Mouse (Mus musculus) lung, embryonic 16.5 days (tissue): ENCODE results near the gene Trim47. TPM values are rescaled to one million over a fixed set of nuclear protein-coding genes. Genes with fewer than 3 reads are reported as not detected.

Source experiments
- ATAC-seq: fragments of 200-750 bp; cut with Nextera tagmentation; 2 replicates; pipeline ENCODE4 v1.8.0; 2017; ENCODE audit warnings: low read depth, mild to moderate bottlenecking, moderate library complexity
- H3K27ac ChIP-seq: fragments of 300-500 bp; sonication (generic); 2 replicates; pipeline ENCODE4 v1.5.1; 2014; ENCODE audit warnings: mild to moderate bottlenecking, control low read depth, low read length
- H3K27me3 ChIP-seq: fragments of 300-500 bp; sonication (generic); 2 replicates; pipeline ENCODE4 v1.6.1; 2014; ENCODE audit warnings: low read depth, low read length, mixed read lengths; ENCODE audit not compliant: control insufficient read depth, insufficient read depth
- H3K36me3 ChIP-seq: fragments of 300-500 bp; sonication (generic); 2 replicates; pipeline ENCODE4 v1.6.1; 2014; ENCODE audit warnings: low read length; ENCODE audit not compliant: control insufficient read depth, insufficient read depth
- H3K4me1 ChIP-seq: fragments of 300-500 bp; sonication (generic); replicated peaks from 2 replicates; pipeline ENCODE4 v1.6.1; 2014; ENCODE audit warnings: low read length, mixed read lengths; ENCODE audit not compliant: control insufficient read depth, insufficient read depth
- H3K4me2 ChIP-seq: fragments of 300-500 bp; sonication (generic); 2 replicates; pipeline ENCODE4 v1.6.1; 2014; ENCODE audit warnings: low read depth, low read length, control low read depth
- H3K4me3 ChIP-seq: fragments of 300-500 bp; sonication (generic); 2 replicates; pipeline ENCODE4 v1.5.1; 2014; ENCODE audit warnings: mild to moderate bottlenecking, low read length, control low read depth
- H3K9ac ChIP-seq: fragments of 300-500 bp; sonication (generic); 2 replicates; pipeline ENCODE4 v1.6.1; 2014; ENCODE audit warnings: low read length, control low read depth
- H3K9me3 ChIP-seq: fragments of 300-500 bp; sonication (generic); 2 replicates; pipeline ENCODE4 v1.6.1; 2016; ENCODE audit warnings: low read length; ENCODE audit not compliant: control insufficient read depth
- WGBS: fragments of 180-500 bp; shearing (Covaris S2); extraction: QIAGEN DNeasy Blood & Tissue Kit; methylation state at CpG from one replicate; pipeline ENCODE4 v1.1.7; 2014; 5-methylcytosine and 5-hydroxymethylcytosine counted together
- polyA plus RNA-seq: library from polyadenylated mRNA; unstranded; fragments of >200 nt; fragmentation: Nextera tagmentation; extraction: Ambion mirVana; gene quantifications from 2 replicates; pipeline ENCODE4 v1.2.1, GENCODE M21; 2015

Trim47 gene
- polyA plus RNA-seq, 1 experiment from 2014 or later, result 20.4 TPM

GRCm38 (mm10) chr11:116110540-116110939 lies 16.5 kb downstream of the Trim47 start:
- Histone ChIP-seq H3K27ac (peak overlapping the region; percentile 65), H3K4me3 (peak overlapping the region; percentile 64), H3K27me3 (peaks cover 34% of the 10 kb centered on the region), H3K4me2 (peak overlapping the region; percentile 71), H3K9me3 (no peaks in the 10 kb centered on the region), H3K36me3 (no peaks in the 10 kb centered on the region), H3K4me1 (peaks cover 47% of the 10 kb centered on the region), H3K9ac (peak overlapping the region; percentile 77)
- peak; percentile 21 for ATAC-seq
- 13% methylated on average over 10 of the region's 10 CpGs for WGBS

- Histone ChIP-seq H3K27ac (peak overlapping the region; percentile 65), H3K4me2 (peak overlapping the region; percentile 71), H3K9me3 (no peaks in the 10 kb centered on the region), H3K4me1 (peaks cover 47% of the 10 kb centered on the region), H3K4me3 (peak overlapping the region; percentile 64), H3K36me3 (no peaks in the 10 kb centered on the region), H3K27me3 (peaks cover 34% of the 10 kb centered on the region), H3K9ac (peak overlapping the region; percentile 77)
- peak; percentile 87 for ATAC-seq
- WGBS, result under 1% methylated on average over 32 of the region's 35 CpGs
Measured at GRCm38 (mm10) chr11:116110131-116110530, 16.9 kb downstream of the Trim47 start.

GRCm38 (mm10) chr11:116109441-116110081 lies 17.4 kb downstream of the Trim47 start:
- peak overlapping the region; percentile 7; the same call in 1 of the 2 replicates for H3K27ac ChIP-seq
- peaks cover 48% of the 10 kb centered on the region for H3K4me1 ChIP-seq
- peak overlapping the region; percentile 64 for H3K4me3 ChIP-seq
- peak overlapping the region; percentile 71 for H3K4me2 ChIP-seq
- no peaks in the 10 kb centered on the region for H3K36me3 ChIP-seq
- H3K9me3 ChIP-seq, result no peaks in the 10 kb centered on the region
- peak; percentile 20 for ATAC-seq
- peak overlapping the region; percentile 77 for H3K9ac ChIP-seq
- peaks cover 34% of the 10 kb centered on the region for H3K27me3 ChIP-seq
- under 1% methylated on average over 62 of the region's 70 CpGs for WGBS

GRCm38 (mm10) chr11:116108464-116109137 lies 18.4 kb downstream of the Trim47 start:
- H3K4me1 ChIP-seq, result peaks cover 58% of the 10 kb centered on the region
- WGBS, result 10% methylated on average over 23 of the region's 23 CpGs
- H3K9ac ChIP-seq, result peak overlapping the region; percentile 77
- peak overlapping the region; percentile 64 for H3K4me3 ChIP-seq
- peak overlapping the region; percentile 2; the same call in 1 of the 2 replicates for H3K27ac ChIP-seq
- peaks cover 34% of the 10 kb centered on the region for H3K27me3 ChIP-seq
- no peak for ATAC-seq
- no peaks in the 10 kb centered on the region for H3K36me3 ChIP-seq
- peak overlapping the region; percentile 71 for H3K4me2 ChIP-seq
- no peaks in the 10 kb centered on the region for H3K9me3 ChIP-seq

- Histone ChIP-seq H3K27me3 (peaks cover 34% of the 10 kb centered on the region), H3K27ac (no peak overlapping the region), H3K4me1 (peaks cover 63% of the 10 kb centered on the region), H3K4me3 (peak overlapping the region; percentile 64), H3K9ac (peak overlapping the region; percentile 77), H3K4me2 (peak overlapping the region; percentile 71), H3K36me3 (no peaks in the 10 kb centered on the region), H3K9me3 (no peaks in the 10 kb centered on the region)
- ATAC-seq, result no peak
- 28% methylated on average over 19 of the region's 19 CpGs for WGBS
Measured at GRCm38 (mm10) chr11:116107777-116108285, 19.2 kb downstream of the Trim47 start.

- H3K36me3 ChIP-seq, result no peaks in the 10 kb centered on the region
- H3K27me3 ChIP-seq, result peaks cover 34% of the 10 kb centered on the region
- H3K4me2 ChIP-seq, result peak overlapping the region; percentile 71
- H3K27ac ChIP-seq, result no peak overlapping the region
- H3K9ac ChIP-seq, result peak overlapping the region; percentile 47
- no peaks in the 10 kb centered on the region for H3K9me3 ChIP-seq
- H3K4me1 ChIP-seq, result peaks cover 67% of the 10 kb centered on the region
- 45% methylated on average over 13 of the region's 14 CpGs for WGBS
- ATAC-seq, result no peak
- peak overlapping the region; percentile 64 for H3K4me3 ChIP-seq
Measured at GRCm38 (mm10) chr11:116106963-116107776, 19.8 kb downstream of the Trim47 start.

GRCm38 (mm10) chr11:116106154-116106962 lies 20.7 kb downstream of the Trim47 start:
- WGBS, result 33% methylated on average over 32 of the region's 32 CpGs
- H3K36me3 ChIP-seq, result no peaks in the 10 kb centered on the region
- peaks cover 34% of the 10 kb centered on the region for H3K27me3 ChIP-seq
- no peak for ATAC-seq
- no peak overlapping the region for H3K27ac ChIP-seq
- no peaks in the 10 kb centered on the region for H3K9me3 ChIP-seq
- H3K4me1 ChIP-seq, result peaks cover 76% of the 10 kb centered on the region
- H3K9ac ChIP-seq, result peak overlapping the region; percentile 17; the same call in 1 of the 2 replicates
- peak overlapping the region; percentile 26; the same call in 1 of the 2 replicates for H3K4me2 ChIP-seq
- peak overlapping the region; percentile 16; the same call in 1 of the 2 replicates for H3K4me3 ChIP-seq

GRCm38 (mm10) chr11:116105065-116105464 lies 21.9 kb downstream of the Trim47 start:
- Histone ChIP-seq H3K4me1 (peaks cover 83% of the 10 kb centered on the region), H3K9me3 (no peaks in the 10 kb centered on the region), H3K4me3 (no peak overlapping the region), H3K27ac (no peak overlapping the region; the same call in 1 of the 2 replicates), H3K36me3 (no peaks in the 10 kb centered on the region), H3K9ac (no peak overlapping the region), H3K4me2 (no peak overlapping the region), H3K27me3 (peaks cover 31% of the 10 kb centered on the region)
- 87% methylated on average over 2 of the region's 2 CpGs for WGBS
- ATAC-seq, result no peak
